Mouse (Mus musculus) urinary bladder, postnatal 14 days (tissue): ENCODE measurements around the gene Ap4s1.
"Not testable (repeated sequence)": the region's sequence is repeated elsewhere in the genome, so short reads cannot be mapped to it uniquely, and the experiment has no call there.

ENCODE experiments used
- DNase-seq: peaks from one replicate; pipeline ENCODE4 v3.0.0; 2021; ENCODE audit warnings: low spot score

Gene Ap4s1

DNA sequence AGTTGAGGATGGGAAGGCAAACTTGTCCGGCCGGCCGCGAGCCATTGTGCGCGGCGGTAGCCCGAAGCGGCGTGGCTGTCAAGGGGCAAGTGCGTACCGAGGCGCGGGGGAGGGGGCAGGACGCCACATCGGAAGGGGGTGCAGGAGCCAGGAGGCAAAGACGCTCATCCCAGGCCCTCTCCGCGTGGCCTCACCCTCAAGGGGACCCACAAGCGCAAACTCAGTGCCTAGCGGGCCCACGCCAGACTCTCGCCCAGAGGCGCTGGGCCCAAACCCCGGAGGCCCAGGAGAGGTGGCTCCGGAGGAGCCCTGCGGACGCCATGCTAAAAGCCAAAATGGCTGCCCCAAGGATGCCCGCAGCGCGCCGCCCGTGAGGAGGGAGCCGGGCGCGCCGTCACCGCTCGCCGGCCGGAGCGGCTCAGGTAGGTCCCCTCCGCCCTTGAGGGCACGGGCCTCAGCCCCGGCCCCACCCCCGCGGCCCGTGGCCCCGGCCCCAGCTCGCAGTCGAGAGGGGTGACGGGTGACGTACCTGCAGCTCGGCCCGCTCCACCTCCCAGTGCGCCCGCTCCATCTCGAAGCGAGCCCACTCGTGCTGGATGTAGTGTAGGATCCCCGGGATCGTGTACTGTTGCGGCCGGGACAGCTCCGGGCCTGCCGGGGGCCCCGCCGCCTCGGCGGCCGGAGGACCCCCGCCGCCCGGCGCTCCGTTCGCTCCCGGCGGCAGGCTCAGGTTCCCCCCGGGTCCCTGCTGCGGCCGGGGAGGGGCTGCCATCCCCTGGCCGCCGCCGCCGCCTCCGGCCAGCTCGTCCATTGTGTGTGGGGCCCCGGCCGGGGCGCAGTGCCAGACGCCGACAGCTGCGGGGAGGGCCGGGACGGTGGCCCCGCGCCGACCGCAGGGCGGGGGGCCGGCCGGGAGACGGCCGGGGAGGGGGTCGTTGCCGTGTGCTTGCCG, at the start of gene Ap4s1:
TSS of gene Ap4s1 (plus strand) at position 141 of the 952 bp plus-strand sequence.
- peak; percentile 76 for DNase-seq

DNA sequence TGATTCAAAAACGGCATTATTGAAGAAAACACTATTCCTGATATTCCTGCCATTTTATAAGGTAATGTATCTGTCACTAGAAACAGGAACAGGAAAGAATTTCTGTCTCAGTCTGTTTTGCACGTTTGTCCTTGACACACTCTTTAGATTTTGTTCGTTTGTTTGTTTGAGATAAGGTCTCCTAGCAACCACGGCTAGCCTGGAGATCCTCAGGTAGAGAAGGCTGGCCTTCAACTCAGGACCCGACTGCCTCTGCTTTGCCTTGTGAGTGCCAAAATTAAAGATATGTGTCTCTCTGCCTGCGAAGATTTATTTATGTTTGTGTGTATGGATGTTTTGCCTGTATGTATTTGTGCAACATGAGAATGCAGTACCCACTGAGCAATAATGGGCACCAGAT, 49.0 kb upstream of the Ap4s1 start:
- no peak for DNase-seq

DNA sequence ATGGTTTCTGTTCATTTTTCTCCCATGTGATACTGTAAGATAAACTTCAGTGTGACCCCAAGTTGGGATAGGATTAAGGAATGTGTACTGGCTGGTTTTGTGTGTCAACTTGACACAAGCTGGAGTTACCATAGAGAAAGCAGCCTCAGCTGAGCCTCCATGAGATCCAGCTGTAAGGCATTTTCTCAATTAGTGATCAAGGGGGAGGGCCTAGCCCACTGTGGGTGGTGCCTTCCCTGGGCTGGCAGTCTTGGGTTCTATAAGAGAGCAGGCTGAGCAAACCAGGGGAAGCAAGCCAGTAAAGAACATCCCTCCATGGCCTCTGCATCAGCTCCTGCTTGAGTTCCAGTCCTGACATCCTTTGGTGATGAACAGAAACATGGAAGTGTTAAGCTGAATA, 41.4 kb upstream of the Ap4s1 start:
- DNase-seq: not testable (repeated sequence)

DNA sequence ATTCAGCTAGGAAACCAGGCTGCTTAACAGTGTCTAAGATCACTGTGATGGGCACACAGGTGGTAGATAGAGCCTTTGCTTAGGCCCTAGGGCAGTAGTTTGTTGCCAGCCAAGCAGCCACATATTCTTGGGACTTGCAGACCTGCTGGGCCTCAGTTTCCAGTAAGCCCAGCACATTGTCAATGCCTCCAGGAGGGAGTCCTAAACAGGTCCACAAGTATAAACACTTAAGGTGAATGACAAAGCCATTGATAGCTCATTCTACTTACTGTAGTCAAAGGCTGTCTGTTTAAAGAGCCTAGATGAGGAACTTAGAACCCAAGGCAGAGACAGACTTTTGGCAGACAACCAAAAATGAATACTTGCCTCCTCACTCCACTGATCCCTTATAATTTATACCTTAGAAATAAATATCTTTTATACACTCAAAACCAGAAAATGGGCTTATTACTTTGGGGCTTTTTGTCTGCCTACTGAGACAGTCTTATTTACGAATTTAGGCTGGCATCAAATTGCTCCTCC, 34.8 kb upstream of the Ap4s1 start:
- DNase-seq: no peak

DNA sequence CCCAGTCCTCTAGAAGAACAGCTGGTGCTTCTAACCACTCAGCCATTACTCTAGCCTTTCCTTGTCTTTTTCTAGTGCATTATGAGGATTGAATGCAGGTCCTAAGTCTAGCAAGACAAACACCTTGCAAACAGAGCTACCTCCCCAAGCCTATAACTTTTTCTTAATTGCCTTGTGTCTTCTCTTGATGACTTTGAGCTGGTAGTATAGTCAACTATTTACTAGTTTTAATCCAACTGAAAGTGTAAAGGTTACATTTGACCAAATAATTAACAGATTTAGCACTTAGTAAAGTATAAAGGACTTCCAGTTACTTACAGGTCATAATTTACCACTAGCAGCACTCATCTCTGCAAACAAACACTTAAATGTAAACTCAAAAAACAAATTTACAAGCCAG, 27.8 kb upstream of the Ap4s1 start:
- no peak for DNase-seq

DNA sequence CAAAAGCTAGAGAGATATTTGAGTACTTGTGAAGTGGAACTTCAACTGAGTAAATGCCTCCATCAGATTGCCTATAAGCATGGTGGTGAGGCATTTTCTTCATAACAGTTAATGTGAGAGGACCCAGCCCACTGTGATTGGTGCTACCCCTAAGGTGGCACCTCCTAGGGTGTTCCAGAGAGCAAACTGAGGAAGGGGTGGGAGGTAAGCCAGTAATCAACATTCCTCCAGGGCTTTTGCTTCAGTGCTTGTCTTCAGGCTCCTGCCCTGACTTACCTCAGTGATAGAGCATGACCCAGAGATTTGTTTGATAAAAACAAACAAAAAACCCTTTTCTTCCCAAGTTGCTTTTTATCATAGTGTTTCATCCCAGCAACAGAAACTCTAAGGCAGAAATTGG, 26.9 kb upstream of the Ap4s1 start:
- no peak for DNase-seq

DNA sequence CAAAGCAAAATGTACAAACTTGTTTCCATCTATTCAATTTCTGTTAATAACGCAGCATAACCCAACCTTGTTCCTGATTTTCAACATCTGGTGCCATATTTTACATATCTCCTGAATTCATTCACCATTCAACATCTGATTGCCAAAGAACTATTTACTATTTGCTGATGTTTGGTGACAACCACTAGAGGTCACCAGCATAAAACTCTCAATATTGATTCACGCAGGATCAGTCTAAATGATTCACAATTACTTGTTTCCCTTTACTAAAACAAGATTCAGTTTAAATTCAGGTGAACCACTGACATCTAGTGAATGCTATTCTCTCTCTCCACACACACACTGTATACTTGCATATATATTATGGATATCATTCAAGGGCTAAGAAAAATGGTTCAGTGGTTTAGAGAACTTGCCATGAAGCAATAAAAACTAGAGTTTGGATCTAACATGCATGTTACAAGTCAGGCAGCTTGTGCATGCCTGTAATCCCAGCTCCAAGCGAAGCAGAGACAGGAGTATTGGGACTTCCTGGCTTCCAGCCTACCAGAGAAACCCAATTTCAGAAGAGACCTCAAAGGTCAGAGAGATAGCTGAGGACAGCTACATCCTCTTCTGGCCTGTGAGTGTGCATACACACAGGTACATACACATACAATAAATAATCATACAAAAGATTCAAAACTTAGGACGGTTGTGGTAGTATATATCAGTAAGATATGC, 24.0 kb upstream of the Ap4s1 start:
- no peak for DNase-seq

DNA sequence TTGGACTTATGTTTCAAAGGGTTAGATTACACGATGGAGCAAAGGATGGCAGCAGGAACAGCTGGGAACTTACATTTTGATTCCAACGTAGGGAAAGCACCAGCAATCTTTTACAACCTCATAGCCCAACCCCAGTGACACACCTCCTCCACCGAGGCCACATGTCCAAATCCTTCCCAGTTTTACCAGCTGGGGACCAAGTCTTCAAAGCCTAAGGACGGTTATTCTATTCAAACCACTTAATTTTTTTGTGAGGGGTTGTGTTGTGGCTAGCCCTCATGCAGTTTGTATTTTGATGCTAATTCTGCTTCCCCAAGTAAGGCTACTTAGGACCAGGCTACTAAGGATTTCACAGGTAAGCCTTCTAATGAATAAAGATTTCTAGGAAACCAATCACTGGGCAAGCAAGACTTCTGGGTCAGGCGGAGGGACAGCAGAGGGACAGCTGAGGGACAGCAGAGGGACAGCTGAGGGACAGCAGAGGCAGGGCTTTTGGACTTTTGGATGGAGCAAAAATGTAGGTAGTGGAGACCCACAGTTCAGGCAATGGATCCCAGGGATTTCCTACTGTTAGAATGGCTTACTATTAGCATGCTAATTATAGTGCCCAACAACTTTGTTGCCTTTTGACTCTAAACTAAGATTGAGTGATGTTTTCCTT, 19.5 kb upstream of the Ap4s1 start:
- DNase-seq: no peak

DNA sequence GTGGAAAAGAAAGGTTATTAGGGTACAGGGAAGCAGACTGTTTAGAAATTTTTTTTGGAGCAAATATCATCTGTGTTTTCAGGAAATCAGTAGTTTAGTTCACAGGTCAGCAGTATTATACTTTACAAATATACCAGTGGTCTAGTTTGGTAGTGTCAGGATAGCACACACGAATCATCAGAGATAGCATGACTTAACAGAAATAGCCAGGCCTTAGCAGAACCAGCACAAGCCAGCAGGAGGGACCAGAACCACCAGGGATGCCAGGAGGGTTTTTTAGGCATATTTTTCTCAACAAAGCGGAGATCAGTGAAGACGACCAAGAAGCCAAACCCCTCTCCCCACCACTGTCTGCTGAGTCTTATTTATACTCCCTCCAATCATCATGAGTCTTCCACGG, 17.6 kb upstream of the Ap4s1 start:
- no peak for DNase-seq

DNA sequence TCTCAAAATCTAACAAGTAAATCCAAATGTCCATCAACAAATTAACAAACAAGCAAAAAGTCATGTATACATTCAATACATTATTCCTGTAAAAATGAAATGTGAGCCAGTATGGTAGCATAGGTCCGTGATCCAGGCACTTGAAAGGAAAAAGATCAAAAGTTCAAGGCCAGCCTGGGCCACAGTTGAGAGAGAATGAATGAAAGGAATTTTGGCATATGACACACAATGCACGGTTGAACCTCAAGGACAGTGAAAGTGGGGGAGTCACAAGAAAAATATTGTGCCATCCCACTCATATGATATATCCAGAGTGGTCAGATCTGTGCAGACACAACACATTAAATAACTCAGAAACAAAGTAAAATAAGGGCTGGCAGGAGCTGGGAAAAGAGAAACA, 14.4 kb upstream of the Ap4s1 start:
- no peak for DNase-seq

DNA sequence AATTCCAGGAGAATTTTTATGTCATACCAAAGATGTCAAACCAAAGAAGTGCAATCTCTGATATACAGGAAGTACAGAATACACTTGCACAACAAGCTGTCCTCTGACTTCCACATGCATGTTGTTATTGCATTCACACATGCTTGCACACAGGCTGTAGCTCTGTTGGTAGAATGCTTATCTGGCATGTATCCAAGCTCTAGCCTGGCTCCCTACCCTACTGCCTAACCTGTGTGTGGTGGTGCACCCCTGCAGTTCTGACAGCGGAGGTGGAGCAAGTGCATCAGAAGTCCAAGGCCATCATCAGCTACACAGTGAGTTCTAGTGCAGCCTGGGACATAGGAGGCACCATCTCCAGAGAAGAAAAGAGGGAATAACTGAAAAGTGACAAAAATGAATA, 12.0 kb upstream of the Ap4s1 start:
- no peak for DNase-seq

DNA sequence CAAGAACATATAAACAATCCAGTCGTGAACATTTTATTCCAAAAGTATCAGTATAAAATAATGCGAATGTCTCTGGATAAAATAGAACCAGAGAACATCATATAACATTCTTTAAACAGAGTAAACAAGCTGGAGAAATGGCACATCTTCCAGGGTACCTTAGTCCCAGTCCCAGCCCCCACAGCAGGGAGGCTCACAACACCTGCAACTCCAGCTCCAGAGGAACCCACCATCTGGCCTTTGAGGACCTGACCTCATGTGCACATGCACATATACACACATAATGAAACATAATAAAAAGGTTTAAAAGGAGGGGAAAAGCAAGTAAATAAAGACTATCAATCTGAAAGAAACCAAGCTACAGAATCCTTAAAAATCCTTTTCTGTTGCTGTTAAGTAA, 2.3 kb upstream of the Ap4s1 start:
- no peak for DNase-seq

DNA sequence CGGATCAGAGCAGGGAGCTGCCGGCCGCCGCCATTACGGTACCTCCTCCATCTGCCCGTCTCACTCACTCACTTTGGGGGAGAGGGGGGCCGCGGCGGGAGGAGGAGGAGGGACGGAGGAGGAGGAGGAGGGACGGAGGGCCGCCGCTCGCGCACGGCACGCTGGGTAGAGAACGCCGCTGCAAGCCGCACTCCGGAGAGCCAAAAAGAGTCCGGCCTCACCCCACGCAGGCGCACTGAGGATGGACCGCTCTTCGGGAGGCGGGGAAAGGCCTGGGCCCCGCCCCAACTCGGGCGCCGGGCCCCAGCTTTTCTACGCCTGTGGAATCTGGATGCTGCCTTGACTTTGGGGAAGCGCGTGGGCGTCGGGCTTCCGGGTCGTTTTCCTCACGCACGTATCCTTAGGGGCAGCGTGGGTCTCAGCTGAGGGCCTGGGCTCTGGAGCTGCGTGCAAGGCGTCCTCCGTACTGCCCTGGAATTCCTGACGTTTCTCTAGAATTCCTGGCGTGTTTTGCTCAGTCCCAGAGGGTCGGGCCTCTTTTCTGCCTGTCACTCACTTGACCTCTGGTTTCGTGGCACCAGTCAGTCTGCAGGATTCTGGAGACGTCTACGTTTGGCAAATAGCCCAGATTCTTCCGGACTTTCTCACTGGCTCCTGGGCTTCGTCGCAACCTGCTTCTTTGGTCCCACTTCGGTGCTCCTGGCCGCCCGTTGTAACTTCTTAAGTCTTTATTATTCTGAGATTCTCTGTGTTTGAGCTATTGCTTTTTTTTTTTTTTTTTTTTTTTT, 1.2 kb downstream of the Ap4s1 start, which contains the start of gene Strn3:
TSS of gene Strn3 (minus strand) at position 53 of the 788 bp plus-strand sequence.
- DNase-seq: peak; percentile 96

DNA sequence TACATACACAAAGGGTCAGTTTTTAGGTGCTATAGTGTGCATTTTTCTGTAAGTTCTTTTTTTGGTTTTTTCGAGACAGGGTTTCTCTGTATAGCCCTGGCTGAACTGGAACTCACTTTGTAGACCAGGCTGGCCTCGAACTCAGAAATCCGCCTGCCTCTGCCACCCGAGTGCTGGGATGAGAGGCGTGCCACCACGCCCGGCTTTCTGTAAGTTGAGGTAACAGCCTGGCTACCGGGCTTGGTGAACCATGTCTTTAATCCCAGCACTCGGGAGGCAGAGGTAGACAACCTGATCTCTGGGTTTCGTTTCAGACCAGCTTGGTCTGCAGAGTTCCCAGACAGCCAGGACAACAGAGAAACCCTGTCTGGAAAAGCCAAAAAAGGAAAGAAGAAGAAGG, 2.0 kb downstream of the Ap4s1 start:
- DNase-seq: not testable (repeated sequence)

DNA sequence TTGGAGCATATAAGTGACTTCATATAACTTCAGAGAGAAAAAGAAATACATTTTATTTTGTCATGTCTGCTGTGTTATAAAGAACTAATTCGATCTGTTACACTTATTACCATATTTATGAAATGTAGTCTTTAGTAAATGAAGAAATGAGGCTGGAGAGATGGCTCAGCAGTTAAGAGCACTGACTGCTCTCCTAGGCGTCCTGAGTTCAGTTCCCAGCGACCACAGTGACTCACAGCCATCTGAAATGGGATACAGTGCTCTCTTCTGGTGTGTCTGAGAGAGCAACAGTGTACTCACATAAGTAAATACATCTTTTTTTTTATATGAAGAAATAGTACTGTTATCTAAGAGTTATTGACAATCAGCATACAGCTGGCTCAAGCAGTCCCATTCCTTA, 2.6 kb downstream of the Ap4s1 start:
- no peak for DNase-seq

DNA sequence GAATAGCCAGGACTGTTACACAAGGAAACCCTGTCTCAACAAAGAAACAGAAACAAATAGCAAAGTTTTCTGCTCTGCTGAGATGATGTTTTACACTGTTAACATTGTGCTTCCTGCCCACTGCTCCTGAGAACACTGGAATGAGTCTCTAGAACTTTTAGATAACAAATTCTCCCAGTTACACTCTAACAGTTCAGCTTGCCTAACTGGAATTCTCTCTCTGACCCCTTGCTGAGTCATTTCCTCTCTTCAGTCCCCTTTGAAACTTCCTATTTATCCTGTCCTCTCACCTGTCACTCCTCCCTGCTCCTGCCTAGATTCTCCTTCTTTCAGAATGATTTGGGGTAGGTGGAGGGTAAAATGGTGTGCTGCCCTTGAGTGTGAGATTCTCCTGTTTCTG, 3.3 kb downstream of the Ap4s1 start:
- no peak for DNase-seq

DNA sequence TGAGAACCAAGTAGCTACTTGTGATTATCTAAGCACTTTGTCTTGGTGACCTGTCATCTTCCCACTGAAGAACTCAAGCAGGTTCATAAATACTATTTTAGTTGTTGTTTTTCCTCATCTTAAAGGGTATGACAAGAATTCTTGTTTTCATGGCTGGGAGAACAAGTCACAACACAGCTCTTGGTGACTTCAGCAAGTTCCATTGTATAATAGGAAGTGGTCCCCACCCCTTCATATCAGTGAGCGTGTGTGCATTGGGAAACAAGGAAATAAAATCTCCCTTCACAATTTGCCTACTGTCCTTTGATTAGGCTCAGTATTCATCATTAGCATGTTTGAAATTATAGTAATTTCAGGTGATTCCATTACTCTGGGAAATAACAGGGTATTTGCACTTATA, 4.1 kb downstream of the Ap4s1 start:
- DNase-seq: no peak

DNA sequence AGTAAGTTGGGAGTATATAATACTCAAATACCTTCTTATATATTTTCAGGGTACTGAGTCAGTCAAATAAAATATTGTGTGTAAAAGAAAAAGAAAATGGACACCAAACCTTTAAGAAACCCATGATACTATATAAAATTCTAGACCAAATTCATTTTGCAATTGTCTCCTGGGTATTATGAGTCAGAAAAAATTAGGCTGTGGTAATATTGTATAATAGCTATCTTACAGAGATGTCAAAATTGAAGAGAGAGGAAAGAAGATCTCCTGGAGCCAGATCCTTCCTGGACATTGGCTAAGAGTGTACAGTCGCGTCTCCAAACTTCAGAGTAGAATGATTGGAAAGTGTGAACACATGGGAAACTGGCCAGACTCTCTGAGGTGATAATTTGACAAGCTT, 5.3 kb downstream of the Ap4s1 start:
- no peak for DNase-seq

DNA sequence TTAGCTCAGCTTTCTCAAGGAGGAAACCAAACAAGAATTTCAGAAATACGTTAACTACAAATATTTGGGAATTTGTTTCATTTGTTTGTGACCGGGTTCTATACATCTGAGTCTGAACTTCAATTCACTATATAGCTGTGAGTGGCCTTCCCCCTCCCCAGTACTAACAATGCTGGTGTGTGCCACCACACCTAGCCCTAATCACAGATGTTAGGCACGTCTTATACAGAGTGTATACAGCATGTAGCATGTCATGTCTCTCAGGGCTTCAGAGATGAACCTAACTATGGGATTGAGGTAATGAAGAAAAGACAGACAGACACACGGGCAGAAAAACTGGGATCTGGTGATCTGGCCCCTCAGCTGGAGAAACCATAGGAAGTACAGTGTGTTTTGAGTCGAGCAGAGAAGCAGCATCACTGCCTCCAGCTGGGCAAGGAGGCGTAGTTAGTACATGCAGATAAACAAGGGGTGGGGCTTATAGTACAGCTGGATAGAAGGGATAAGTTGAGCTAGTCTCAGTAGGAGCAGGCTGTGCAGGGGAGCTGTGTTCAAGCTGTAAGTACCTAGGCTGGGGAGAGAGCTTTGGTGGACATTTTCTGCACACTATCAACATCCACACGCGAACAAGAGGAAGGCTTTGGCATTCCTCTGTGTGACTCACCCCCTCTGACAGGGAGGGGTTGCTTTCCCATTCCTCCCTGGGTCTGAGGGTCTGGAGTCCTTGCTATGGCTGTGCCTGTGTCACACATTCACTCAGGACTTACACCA, 9.0 kb downstream of the Ap4s1 start:
- no peak for DNase-seq

DNA sequence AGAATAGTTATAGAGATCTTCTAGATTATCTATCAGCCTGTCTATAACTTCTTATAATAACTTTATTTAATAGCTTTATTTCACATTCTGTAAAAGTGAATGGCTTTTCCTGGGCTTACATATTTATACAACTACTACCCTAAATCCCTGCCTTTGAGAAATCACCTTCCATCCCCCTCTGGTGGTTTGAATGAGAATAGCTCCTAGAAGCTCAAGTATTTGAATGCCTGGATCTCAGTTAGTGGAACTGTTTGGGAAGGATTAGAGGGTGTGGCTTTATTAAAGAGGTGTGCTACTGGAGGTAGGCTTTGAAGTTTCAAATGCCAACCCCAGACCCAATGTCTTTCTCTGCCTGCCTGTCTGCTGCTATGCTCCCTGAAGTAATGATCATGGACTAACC, 10.9 kb downstream of the Ap4s1 start:
- DNase-seq: no peak

DNA sequence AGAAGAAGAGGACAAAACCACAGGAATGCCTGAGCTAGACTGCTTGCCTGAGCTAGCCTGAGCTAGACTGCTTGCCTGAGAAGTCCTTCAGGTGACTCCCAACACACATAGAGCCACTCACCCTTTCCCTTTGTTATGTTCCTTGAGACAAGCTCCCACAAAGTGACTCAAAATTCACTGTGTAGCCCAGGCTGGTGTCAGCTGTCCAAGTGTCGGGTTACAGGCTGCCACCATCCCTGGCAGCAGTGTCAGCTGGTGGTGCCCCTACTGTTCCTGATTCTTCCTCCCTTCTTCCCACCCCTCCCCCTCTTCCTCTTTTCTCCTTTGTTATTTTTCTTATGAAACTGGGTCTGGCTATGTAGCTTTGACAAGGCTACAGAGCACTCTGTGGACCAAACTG, 13.0 kb downstream of the Ap4s1 start:
- no peak for DNase-seq
